Mouse (Mus musculus) yolk sac, embryonic 10.5 days (tissue): Measurements from ENCODE around the gene Ankrd27.

Experiments used
- DNase-seq: peaks from one replicate; pipeline ENCODE4 v3.0.0-alpha.2; 2017; ENCODE audit warnings: low spot score

Ankrd27 gene

DNA sequence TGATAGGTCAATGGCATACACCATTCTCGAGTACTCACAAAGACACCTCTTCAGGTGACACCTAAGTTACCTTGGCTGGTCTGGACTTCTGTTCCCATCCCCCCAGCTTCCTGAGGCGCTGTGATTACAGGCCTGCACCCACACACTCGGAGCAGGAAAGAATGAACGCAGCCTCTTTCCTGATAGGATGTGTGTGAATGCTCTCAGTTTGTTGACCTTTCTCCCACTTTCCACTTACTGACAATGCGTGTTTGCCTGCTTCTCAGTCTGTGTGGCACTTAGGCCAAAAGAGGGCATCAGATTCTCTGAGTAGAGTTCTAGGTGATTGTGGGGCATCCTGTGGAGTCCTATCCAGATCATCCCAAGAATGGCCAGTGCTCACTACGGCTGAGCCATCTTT, 54.0 kb downstream of the Ankrd27 start:
- no peak for DNase-seq

DNA sequence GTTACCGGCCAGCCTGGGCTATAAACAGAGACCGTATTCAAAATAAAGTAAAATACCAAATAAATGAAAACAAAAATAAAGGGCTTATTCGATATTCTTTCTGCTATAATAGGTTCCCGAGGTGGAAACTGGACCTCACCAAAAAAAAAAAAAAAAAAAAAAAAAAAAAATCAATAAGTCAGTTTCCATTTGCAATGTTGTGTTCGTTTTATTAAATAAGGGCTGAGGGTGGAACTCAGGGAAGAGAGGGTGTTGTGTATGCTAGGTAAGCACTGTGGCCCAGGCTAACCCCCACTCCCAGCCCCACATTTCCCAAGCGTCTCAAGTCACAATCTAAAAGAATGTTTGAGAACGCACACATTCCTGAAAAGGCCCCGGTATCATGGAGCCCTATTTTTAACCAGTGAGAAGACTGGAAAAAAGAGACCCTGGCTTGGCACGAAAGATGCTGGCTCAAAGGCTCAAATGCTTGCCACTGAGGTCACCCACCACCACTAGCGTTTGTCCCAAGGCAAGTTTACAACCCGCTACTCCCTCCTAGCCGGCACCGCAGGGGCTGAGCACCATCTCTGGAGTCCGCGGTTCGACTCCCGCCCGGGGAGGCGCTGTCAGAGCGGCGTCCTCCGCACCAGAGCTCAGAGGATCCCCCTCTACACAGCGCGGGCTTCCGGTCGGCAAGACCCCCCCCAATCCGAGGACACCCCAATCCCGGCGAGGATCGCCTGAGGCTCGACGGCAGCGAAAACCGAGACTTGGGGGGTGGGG, 60.5 kb downstream of the Ankrd27 start:
- peak; percentile 36 for DNase-seq

DNA sequence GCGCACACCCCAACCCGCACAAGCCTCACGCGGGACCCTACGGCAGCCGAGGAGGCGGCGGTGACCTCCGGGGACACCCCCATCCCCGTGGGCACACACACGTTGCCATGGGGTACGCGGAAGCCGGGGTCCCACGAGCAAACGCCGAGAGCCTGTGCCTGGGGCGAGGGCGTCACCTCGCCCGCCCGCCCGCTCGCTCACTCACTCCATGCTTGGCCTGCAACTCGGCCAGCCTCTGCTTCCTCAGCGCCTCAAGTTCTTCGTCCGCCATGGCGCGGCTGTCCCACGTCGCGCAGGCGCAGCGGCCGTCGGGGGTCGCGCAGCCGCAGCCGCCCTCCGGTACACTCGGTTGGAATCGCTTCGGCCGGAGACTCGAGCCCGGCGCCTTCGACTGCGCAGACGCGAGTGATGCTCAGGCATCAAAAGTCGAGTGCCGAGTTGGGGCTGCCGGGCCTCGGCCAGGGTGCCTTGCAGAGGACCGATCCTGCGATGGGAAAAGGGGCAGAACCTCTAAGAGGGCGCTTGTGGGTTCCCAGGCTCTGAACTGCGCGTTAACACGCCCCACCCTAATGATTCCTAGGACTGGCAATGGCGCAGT, 61.2 kb downstream of the Ankrd27 start, which contains the start of gene Pdcd5:
Gene Pdcd5 (minus strand): TSS at position 421 of the 598 bp plus-strand sequence.
- peak; percentile 93 for DNase-seq

DNA sequence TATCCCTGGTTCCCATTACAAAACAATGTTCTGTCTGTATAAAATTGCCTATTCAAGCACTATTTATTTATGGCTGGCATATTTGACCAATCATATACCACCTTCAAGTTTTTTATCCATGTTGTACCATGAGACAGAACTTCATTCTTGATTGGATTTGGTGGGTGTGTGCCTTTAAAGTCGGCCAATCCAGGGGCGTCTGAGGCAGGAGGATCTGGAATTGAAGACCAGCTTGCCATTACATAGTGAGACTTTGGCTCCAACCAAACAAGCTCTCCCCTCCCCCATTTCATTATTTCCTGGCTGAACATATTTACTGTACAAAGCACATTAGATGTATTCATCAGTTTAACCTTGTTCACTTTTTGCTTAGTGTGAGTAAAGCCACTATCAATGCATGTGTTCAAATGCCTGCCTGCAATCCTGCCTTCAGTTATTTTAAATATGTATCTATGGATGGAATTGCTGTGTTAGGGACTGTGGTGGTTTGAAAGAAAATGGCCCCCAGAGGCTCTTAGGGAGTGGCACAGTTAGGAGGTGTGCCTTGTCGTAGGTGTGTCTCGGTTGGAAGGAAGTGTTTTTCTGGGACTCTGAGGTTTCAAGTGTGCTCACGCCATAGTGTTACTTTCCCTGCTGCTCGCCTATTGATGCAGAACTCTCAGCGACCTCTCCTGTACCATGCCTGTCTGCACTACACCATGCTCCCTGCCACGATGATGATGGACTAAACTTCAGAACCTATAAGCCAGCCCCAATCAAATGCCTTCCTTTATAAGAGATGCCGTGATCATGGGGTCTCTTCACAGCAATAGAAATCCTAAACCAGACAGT, 62.4 kb downstream of the Ankrd27 start:
- DNase-seq: no peak

DNA sequence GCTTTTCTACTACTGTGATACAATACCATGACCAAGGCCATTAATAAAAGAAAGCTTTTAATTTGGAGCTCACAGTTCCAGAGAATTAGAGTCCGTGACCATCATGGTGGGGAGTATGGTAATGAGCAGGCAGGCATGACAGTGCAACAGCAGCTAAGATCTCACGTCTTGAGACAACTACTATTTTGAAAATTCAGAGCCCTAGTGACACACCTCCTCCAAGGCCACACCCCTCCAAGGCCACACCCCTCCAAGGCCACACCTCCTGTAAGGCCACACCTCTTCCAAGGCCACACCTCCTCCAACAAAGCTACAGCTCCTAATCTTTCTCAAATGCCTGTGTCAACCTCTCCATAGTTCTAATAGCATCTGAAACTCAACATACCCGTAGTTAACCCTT, 63.0 kb downstream of the Ankrd27 start:
- DNase-seq: peak; percentile 42

DNA sequence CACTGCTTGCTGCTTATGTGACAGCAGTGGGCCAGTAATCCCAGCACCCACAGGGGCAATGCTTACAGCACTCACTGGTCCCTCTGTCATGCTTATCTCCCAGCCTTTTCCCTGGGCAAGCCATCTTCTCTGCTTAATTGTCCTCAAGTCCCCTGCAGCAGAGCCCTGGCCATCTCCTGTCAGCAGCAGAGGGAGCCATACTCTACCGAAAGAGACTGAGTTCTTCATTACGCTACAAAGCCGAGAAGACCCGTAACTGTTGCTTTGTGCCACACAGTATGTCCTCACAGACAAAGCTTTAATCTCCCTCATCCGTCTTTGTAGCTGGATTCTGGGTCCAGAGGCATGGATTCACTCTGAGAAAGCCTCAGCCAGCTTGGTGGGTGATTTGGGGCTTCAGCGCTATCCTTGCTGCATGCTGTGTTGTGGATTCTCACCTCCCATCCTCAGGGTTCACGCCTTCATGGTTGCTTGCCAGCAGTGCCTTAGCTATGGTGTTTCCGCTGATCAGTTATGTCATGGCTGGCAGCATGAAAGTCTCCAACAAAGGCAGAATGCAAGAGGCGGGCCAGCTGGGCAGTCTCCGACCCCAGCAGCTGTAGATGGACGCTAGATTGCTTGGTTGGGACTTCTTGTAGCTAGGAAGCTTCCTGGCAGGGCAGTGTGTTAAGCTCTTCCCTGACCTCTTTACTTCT, 64.8 kb downstream of the Ankrd27 start:
- DNase-seq: no peak

DNA sequence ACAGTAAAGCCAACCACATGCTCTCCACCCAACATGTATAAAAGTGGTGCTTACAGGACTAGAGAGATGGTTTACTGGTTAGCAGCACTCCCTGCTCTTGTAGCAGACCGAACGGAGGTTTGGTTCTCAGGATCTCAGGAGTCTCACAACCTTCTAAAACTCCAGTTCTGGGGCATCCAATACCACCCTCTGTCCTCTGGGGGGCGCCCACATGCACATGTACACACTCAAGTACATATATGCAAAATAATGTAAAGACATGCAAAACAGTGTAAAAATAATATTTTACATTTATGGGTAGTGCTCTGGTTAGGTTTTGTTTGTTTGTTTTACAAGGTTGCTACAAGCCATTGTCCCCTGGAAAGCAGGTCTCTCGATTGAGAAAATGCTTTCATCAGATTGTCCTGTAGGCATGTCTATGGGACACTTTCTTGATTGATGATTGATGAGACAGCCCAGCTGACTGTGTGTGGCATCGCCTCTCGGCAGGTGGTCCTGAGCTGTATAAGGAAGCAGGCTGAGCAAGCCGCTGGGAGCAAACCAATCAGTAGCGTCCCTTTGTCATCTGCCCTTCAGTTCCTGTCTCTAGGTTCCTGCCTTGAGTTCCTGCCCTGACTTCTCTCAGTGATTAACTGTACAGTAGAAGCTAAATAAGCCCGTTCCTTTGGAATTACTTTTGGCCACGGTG, 65.7 kb downstream of the Ankrd27 start:
- DNase-seq: no peak

DNA sequence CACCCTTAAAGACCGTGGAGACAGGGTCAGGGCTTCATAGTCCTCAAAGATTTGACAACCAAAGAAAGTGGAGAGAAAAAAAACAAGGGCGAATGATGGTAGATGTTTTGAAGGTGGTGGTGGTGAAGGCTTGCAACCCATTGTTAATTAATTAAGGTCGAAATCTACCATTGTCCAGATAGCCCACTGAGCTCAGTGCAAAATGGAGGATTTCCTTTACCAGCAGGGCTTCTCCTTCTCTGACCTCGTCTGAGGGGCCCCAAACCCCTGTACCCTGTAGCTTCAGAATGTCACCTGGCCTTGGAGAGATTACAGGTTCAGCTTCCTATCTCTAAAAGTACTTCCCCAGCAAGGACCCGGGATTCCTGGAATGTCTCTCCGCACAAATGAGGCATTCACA, 71.8 kb downstream of the Ankrd27 start:
- DNase-seq: no peak

DNA sequence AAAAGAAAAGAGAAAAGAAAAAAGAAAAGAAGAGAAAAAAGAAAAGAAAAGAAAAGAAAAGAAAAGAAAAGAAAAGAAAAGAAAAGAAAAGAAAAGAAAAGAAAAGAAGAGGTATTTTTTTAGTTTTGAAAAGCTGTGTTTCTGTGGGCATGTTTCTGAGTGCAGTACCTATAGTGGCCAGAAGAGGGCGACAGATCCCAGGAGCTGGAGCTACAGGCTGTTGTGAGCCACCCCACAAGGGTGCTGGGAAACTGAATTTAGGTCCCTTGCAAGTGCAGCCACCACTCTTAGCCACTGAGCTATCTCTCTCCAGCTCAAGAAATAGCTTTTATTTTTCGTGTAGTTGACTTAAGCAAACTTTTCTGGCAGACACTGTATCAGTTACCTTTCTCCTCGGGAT, 73.1 kb downstream of the Ankrd27 start:
- DNase-seq: no peak

DNA sequence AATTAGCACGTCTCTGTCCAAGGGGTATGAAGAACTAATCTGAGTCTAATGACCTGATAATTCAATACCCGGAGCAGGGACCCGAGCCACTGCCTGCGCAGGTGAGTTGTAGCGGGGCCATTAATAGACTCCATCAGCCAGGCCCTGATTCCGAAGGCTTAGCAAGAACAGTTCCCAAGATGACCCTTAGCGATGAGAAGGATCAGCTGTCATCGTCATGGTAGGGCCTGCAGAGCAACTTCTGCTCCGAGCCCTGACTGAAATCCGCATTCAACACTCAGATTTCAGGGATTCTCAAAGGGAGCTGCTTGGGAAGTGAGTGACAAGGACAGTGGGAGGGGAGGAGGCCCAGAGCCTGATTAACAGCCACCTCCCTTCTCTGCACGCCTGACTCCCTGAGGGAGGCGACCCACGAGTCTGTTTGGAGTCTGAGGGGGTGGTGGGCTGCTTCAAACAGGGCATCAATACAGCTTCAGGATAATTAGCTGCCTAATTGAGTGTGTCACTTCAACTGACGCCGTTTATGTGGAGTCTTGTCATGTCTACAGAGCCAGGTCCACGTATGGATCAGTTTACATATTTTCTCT, 77.8 kb downstream of the Ankrd27 start:
- no peak for DNase-seq

DNA sequence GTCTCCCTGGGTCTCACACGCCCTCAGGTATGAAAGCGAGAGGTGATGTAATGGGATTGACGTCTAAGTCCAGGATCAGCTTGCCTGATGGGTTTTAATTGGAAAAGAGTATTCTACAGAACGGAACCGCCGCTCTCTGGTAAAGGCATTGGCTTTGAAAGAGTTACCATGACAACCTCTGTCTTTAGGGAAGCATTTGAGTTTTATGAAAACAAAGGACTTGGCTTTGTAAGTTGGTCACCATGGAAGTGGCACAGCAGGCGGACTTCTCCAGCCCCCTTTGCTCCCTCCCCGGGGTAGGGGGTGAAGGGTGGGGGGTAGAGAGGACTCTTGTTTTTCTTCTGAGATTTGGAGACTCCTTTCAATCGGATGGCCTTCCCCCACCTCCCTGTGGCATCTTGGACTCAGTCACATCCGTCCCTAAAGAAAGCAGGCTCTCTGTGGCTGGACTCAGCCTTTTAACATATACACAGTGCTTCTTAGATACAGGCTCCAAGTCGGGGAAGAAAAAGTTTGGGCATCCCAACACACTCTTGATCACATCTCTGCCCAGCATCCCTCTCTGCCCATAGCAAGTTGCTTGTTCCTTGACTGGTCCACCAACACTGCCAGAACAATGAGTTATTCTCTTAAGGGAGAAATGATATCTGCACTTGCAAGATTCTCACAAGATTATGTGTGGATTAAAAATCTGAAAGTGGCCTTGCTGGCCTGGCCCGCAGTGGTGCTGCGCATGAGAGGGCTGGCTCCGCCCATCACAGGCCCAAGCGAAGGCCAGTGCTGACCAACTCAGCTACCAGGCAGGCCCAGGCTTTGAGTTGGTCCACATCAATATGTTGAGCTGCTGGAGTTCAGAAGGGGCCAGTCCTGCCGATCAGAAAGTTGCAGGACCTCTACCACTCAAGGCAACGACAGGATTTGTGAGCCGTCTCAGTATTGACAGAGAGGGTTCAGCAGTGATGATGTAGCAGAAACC, 82.3 kb downstream of the Ankrd27 start:
- no peak for DNase-seq

DNA sequence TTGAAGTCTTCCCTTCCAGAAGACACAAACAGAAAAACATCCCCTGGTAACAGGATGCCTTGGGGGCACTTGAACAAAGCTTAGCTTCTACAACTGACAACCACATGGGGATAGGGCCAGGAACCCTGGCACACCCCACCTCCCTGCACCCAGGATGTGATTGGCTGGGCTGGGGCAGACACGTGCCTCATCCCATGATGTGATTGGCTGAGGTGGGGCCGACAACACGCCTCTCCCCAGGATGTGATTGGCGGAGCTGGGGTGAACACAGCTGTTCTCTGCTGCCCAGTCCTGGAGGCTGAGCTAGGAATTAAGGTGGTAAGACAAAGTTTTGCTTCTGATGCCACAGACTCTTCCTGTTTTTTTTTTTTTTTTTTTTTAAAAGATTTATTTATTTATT, 92.9 kb downstream of the Ankrd27 start:
- DNase-seq: no peak

DNA sequence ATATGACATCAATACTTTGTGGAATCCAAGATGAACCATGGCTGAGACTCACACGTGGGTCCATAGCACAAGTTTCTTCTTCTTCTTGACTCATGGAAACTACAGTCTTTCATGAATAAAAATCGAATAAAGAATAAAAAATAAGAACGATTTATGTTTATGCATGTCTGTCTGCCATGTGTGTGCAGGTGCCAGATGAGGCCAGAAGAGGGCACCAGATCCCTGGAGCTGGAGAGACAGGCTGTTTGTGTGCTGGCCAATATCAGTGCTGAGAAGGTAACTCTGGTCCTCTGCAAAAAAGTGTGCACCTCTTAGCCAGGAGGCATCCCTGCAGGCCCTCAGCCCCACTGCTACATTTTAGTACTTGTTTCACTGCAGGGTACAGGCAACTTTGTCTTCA, 95.5 kb downstream of the Ankrd27 start:
- DNase-seq: no peak

DNA sequence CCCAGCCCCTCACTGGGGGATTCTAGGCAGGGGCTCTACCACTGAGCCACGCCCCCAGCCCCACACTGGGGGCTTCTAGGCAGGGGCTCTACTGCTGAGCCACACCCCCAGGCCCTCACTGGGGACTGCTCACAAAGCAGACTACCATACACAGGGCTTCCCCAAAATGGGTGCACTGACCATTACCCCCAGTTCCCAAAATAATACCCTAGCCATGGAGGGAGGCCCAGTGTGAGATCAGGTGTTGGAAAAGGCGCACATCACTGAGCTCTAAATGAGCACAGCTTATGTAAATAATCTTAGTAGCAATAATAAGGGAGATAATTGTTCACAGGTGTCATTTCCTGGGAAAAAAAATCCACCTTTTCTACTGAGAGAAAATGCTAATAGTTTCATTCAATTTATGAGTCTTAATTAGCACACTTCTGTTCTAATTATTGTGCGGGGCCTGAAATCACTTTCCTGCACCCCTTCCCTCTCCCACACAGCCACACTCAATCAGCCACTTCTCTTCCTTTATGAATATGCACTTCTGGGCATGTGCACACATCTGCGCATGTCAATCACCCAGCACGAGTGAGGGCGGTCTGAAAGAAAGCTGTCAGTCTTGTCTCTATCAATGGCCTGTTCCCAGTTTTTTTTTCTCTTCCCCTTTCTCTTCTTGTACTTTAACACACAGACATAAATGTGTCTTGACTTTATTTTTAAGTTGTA, 97.5 kb downstream of the Ankrd27 start:
- DNase-seq: no peak

DNA sequence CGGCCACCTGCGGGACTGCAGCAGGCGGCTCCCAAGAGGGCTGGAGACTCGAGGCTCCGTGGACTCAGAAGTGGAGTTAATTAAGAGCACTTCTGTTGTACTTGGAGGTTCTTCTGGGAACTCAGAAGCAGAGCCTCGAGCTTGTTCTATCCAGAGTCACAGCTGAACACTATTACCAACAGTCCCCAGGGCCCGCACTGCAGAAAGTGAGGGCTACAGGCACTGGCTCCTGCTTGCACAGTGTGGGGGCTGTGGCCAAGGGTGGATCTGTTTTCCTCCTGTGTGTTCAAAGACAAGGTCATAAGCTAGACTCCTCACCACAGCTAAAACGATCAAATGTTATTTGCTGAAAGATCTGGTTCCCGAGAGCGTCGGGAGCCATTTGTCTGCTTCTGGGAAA, 100.2 kb downstream of the Ankrd27 start:
- no peak for DNase-seq

DNA sequence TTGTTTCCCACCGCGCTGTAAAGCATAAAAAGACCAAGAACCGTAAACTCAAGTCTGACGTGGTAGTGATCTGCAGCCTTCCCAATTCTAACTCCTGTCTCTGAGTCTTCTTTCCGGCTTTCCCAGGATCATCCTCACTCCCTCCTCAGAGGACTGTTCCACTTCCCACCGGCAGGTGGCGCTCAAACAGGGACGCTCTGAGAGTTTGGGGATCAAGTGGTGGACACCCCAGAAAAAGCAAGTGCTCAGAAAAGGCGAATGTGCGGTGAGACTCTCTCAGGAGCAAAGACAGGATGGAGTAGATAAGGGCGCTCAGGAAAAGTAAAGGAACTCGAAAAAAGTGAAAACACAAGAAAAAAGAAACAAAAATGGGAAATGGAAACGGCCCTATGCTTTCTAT, 100.7 kb downstream of the Ankrd27 start:
- no peak for DNase-seq

DNA sequence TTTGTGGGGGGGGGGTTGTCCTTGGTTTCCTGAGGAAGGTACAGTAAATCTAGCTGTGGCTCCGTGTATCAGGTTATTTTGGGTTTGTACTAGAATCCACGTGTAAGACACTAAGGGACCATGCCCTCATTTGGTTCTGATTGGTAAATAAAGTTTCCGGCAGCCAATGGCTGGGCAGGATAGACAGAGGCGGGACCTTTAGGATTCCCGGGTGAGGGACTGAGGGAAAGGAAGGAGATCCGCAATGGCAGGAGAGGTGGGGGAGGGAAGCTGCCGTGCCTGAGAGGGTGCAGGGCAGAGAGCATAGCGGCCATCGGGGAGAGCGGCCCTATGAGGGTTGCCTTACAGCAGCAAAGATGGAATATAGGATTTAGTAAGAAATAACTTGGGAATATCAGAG, 101.2 kb downstream of the Ankrd27 start:
- DNase-seq: peak; percentile 30

DNA sequence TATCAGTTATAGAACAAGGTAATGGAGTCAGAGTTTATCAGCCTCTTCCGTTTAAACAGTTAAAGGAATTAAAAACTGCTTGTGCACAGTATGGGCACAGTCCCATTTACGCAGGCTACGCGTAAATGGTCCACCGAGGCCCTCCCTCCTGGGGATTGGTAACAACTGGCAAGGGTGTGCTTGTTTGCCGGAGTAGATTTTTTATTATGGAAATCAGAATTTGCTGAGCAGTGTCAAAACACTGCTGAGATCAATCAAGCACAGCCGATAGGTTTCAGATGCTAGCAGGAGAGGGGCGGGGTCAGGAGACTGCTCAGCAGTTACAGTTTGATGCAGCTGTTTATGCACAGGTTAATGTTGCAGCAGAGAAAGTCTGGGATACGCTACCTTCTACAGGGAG, 102.2 kb downstream of the Ankrd27 start:
- DNase-seq: no peak
